10 mouse cellular contexts compared by ENCODE assay signal in the genomic region with DNA sequence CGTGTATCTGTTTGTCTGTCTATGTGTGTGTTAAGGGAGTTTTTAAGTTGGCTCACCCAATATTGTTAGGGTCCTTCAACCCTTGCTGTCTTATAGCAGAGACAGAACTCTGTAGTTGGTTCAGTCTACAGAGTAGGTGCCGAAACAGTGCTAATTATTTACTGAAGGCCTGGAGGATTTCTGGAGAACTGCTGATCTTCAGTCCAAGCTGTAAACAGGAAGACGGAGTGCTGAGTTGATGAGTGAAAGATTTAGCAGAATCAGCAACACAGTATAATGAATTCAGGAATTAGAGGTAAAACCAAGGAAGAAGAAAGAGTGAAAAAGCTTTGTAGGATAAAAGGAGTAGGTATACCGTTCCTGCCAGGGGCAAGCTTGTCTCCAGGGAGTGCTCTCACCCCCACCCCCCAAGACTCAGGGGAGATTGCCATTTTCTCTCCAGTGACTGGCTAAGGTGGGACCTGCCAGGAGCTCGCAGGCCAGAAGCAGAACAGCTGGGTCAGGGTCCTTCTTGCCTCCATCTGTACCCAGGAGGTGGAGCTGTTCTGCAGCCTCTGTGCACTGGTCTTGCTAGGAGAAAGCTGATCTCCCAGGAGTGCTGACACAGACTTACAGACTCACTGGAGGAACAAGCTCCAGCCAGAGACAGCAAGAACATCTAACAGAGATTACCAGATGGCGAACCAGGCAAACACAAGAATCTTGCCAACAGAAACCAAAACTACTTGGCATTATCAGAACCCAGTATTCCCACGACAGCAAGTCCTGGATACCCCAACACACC. TPM values are rescaled to one million over a fixed set of nuclear protein-coding genes. Genes with fewer than 3 reads are reported as not detected.
DNase-seq lines count a peak whose midpoint lies in the region; ATAC-seq and TF ChIP-seq lines count a peak whose summit lies in the region.
"Had no signal": no experiment of that assay in that cellular context is flagged by ENCODE, and none has a peak within 500 bp of the region (broad histone marks: within the 10 kb centered on the region; RNA-seq: fewer than 3 reads in every experiment).

No protein-coding gene starts in this region.

- no peaks in the 10 kb centered on the region for H3K36me3 ChIP-seq in forebrain, embryonic 14.5 days (ENCODE audit: control insufficient read depth, insufficient read depth, low read length)
- no peaks in the 10 kb centered on the region for H3K36me3 ChIP-seq in forebrain, embryonic 12.5 days (replicated peaks)
- no peaks in the 10 kb centered on the region for H3K36me3 ChIP-seq in liver, embryonic 14.5 days (replicated peaks; ENCODE audit: control insufficient read depth, insufficient read depth, low read depth)
- no peaks in the 10 kb centered on the region for H3K36me3 ChIP-seq in forebrain, embryonic 13.5 days (ENCODE audit: poor library complexity, severe bottlenecking)
- H3K36me3 ChIP-seq: embryonic facial prominence, embryonic 13.5 days had no signal

- no peak overlapping the region for H3K4me3 ChIP-seq in forebrain, embryonic 14.5 days (ENCODE audit: low read depth, low read length)
- no peak overlapping the region for H3K4me3 ChIP-seq in forebrain, embryonic 12.5 days (replicated peaks)
- no peak overlapping the region for H3K4me3 ChIP-seq in liver, embryonic 14.5 days (ENCODE audit: insufficient read depth in 1 of 2, low read depth in 2 of 2, low read length in 2 of 2)
- no peak overlapping the region for H3K4me3 ChIP-seq in forebrain, embryonic 13.5 days
- H3K4me3 ChIP-seq: embryonic facial prominence, embryonic 13.5 days had no signal

- H3K27ac ChIP-seq in forebrain, embryonic 14.5 days (ENCODE audit: low read depth, low read length) = no peak overlapping the region
- H3K27ac ChIP-seq in forebrain, embryonic 12.5 days = no peak overlapping the region
- H3K27ac ChIP-seq in liver, embryonic 14.5 days = no peak overlapping the region
- H3K27ac ChIP-seq in forebrain, embryonic 13.5 days = no peak overlapping the region
- H3K27ac ChIP-seq: embryonic facial prominence, embryonic 13.5 days had no signal

- H3K4me1 ChIP-seq in forebrain, embryonic 14.5 days (ENCODE audit: control insufficient read depth, insufficient read depth, low read length) = no peaks in the 10 kb centered on the region
- H3K4me1 ChIP-seq in forebrain, embryonic 12.5 days = no peaks in the 10 kb centered on the region
- no peaks in the 10 kb centered on the region for H3K4me1 ChIP-seq in liver, embryonic 14.5 days (replicated peaks; ENCODE audit: control insufficient read depth in 2 of 2, insufficient read depth in 2 of 2, low read length in 1 of 2)
- no peaks in the 10 kb centered on the region for H3K4me1 ChIP-seq in forebrain, embryonic 13.5 days
- H3K4me1 ChIP-seq: embryonic facial prominence, embryonic 13.5 days had no signal

- 65% methylated on average over 7 of the region's 7 CpGs for WGBS in forebrain, embryonic 14.5 days
- WGBS in forebrain, embryonic 12.5 days = 67% methylated on average over 7 of the region's 7 CpGs
- 41% methylated on average over 7 of the region's 7 CpGs for WGBS in liver, embryonic 14.5 days (ENCODE audit: insufficient replicate concordance)
- WGBS in forebrain, embryonic 13.5 days = 68% methylated on average over 7 of the region's 7 CpGs

- H3K9me3 ChIP-seq in forebrain, embryonic 14.5 days (replicated peaks; ENCODE audit: control insufficient read depth, low read length) = no peaks in the 10 kb centered on the region
- no peaks in the 10 kb centered on the region for H3K9me3 ChIP-seq in forebrain, embryonic 12.5 days
- H3K9me3 ChIP-seq in liver, embryonic 14.5 days (ENCODE audit: control insufficient read depth, low read length) = no peaks in the 10 kb centered on the region
- H3K9me3 ChIP-seq in forebrain, embryonic 13.5 days (replicated peaks) = no peaks in the 10 kb centered on the region
- H3K9me3 ChIP-seq: embryonic facial prominence, embryonic 13.5 days had no signal

- H3K27me3 ChIP-seq in forebrain, embryonic 14.5 days (replicated peaks; ENCODE audit: control insufficient read depth, insufficient read depth, low read length) = no peaks in the 10 kb centered on the region
- H3K27me3 ChIP-seq in forebrain, embryonic 12.5 days = no peaks in the 10 kb centered on the region
- H3K27me3 ChIP-seq in liver, embryonic 14.5 days (ENCODE audit: control insufficient read depth, insufficient read depth, low read length) = no peaks in the 10 kb centered on the region
- no peaks in the 10 kb centered on the region for H3K27me3 ChIP-seq in forebrain, embryonic 13.5 days
- H3K27me3 ChIP-seq: embryonic facial prominence, embryonic 13.5 days had no signal

- no peak overlapping the region for H3K9ac ChIP-seq in forebrain, embryonic 14.5 days (ENCODE audit: low read length)
- no peak overlapping the region for H3K9ac ChIP-seq in forebrain, embryonic 12.5 days
- H3K9ac ChIP-seq in liver, embryonic 14.5 days (replicated peaks) = no peak overlapping the region
- H3K9ac ChIP-seq in forebrain, embryonic 13.5 days = no peak overlapping the region
- H3K9ac ChIP-seq: embryonic facial prominence, embryonic 13.5 days had no signal

- peak; percentile 37 for TF ChIP-seq CTCF in liver, embryonic 14.5 days (IDR thresholded peaks at IDR 0.05; ENCODE audit: low read depth)

- peak; percentile 0 for DNase-seq in forebrain, embryonic 14.5 days (ENCODE audit: low spot score)
- peak; percentile 7 for DNase-seq in ovary, postnatal 36 days (ENCODE audit: low spot score)
- no peak for DNase-seq in ovary, adult 18-20 months (ENCODE audit: low spot score)
- peak; percentile 16 for DNase-seq in kidney, adult 18-20 months
- DNase-seq in liver, embryonic 14.5 days (ENCODE audit: low read depth in 3 of 3, low spot score in 3 of 3) = no peak

- no peak for TF ChIP-seq EP300 in liver, embryonic 14.5 days (IDR thresholded peaks at IDR 0.05; ENCODE audit: low read depth)

- H3K4me2 ChIP-seq in forebrain, embryonic 14.5 days (ENCODE audit: low read length) = no peak overlapping the region
- H3K4me2 ChIP-seq in forebrain, embryonic 12.5 days = no peak overlapping the region
- H3K4me2 ChIP-seq in liver, embryonic 14.5 days (ENCODE audit: low read depth) = no peak overlapping the region
- no peak overlapping the region for H3K4me2 ChIP-seq in forebrain, embryonic 13.5 days
- H3K4me2 ChIP-seq: embryonic facial prominence, embryonic 13.5 days had no signal

- no peak for ATAC-seq in forebrain, embryonic 14.5 days
- no peak for ATAC-seq in forebrain, embryonic 12.5 days (ENCODE audit: low FRiP score)
- ATAC-seq in liver, embryonic 14.5 days (ENCODE audit: insufficient read depth) = no peak
- no peak for ATAC-seq in forebrain, embryonic 13.5 days
- no peak for ATAC-seq in monocyte, adult 5-6 weeks (replicated peaks; ENCODE audit: insufficient number of reproducible peaks, low FRiP score, low TSS enrichment, poor library complexity, severe bottlenecking)

RNA-seq across cellular contexts. Expression of gene Ms4a7, which starts 13.9 kb away (rescaled TPM):
- polyA plus RNA-seq in forebrain, embryonic 14.5 days (2014; fragmentation: Nextera tagmentation; extraction: Ambion mirVana) = 2.4 and 3.1 TPM in 2 replicates
- 1.5 and 1.9 TPM in 2 replicates for polyA plus RNA-seq in forebrain, embryonic 12.5 days (2016; fragmentation: Nextera tagmentation; extraction: Ambion mirVana)
- 0.48 and 0.61 TPM in 2 replicates for polyA plus RNA-seq in liver, embryonic 14.5 days (2012; rRNA removed)
- polyA plus RNA-seq in liver, embryonic 14.5 days (2014; fragmentation: Nextera tagmentation; extraction: Ambion mirVana) = 0.75 and 1.4 TPM in 2 replicates
- polyA plus RNA-seq in forebrain, embryonic 13.5 days (2015; fragmentation: Nextera tagmentation; extraction: Ambion mirVana) = 0.84 and 1.3 TPM in 2 replicates
- 2.2 to 2.4 TPM (median 2.4 TPM) in 3 replicates for total RNA-seq in monocyte, adult 5-6 weeks (2017)
- polyA plus RNA-seq: C2C12 had no signal

RNA-seq across cellular contexts. Expression of gene Ms4a4a, which starts 25.4 kb away (rescaled TPM):
- polyA plus RNA-seq in forebrain, embryonic 14.5 days (2014; fragmentation: Nextera tagmentation; extraction: Ambion mirVana) = 0.46 and 0.57 TPM in 2 replicates
- polyA plus RNA-seq in forebrain, embryonic 12.5 days (2016; fragmentation: Nextera tagmentation; extraction: Ambion mirVana) = 1.4 and 2.4 TPM in 2 replicates
- 0.19 and 0.25 TPM in 2 replicates for polyA plus RNA-seq in liver, embryonic 14.5 days (2012; rRNA removed)
- polyA plus RNA-seq in liver, embryonic 14.5 days (2014; fragmentation: Nextera tagmentation; extraction: Ambion mirVana) = 0.32 TPM in 1 of 2 replicates, not detected in the other
- polyA plus RNA-seq in forebrain, embryonic 13.5 days (2015; fragmentation: Nextera tagmentation; extraction: Ambion mirVana) = 0.54 and 0.65 TPM in 2 replicates
- 8.1 to 35.7 TPM (median 9.7 TPM) in 3 replicates for total RNA-seq in monocyte, adult 5-6 weeks (2017)
- polyA plus RNA-seq: C2C12 had no signal

RNA-seq across cellular contexts. Expression of gene Ms4a14, which starts 35.6 kb away (rescaled TPM):
- polyA plus RNA-seq in forebrain, embryonic 14.5 days (2014; fragmentation: Nextera tagmentation; extraction: Ambion mirVana) = not detected in 2 replicates
- polyA plus RNA-seq in forebrain, embryonic 12.5 days (2016; fragmentation: Nextera tagmentation; extraction: Ambion mirVana) = not detected in 2 replicates
- 0.02 TPM in 2 replicates for polyA plus RNA-seq in liver, embryonic 14.5 days (2012; rRNA removed)
- not detected in 2 replicates for polyA plus RNA-seq in liver, embryonic 14.5 days (2014; fragmentation: Nextera tagmentation; extraction: Ambion mirVana)
- polyA plus RNA-seq in forebrain, embryonic 13.5 days (2015; fragmentation: Nextera tagmentation; extraction: Ambion mirVana) = not detected in 2 replicates
- total RNA-seq in monocyte, adult 5-6 weeks (2017) = 0.29 to 0.64 TPM in 2 of 3 replicates, not detected in the other
- polyA plus RNA-seq: C2C12; embryonic facial prominence, embryonic 13.5 days had no signal

RNA-seq across cellular contexts. Expression of gene Ms4a4c, which starts 54.7 kb away (rescaled TPM):
- polyA plus RNA-seq in forebrain, embryonic 14.5 days (2014; fragmentation: Nextera tagmentation; extraction: Ambion mirVana) = not detected in 2 replicates
- not detected in 2 replicates for polyA plus RNA-seq in forebrain, embryonic 12.5 days (2016; fragmentation: Nextera tagmentation; extraction: Ambion mirVana)
- 0.32 and 0.36 TPM in 2 replicates for polyA plus RNA-seq in liver, embryonic 14.5 days (2012; rRNA removed)
- 0.85 and 1.5 TPM in 2 replicates for polyA plus RNA-seq in liver, embryonic 14.5 days (2014; fragmentation: Nextera tagmentation; extraction: Ambion mirVana)
- polyA plus RNA-seq in forebrain, embryonic 13.5 days (2015; fragmentation: Nextera tagmentation; extraction: Ambion mirVana) = not detected in 2 replicates
- 52.0 to 109 TPM (median 89.6 TPM) in 3 replicates for total RNA-seq in monocyte, adult 5-6 weeks (2017)
- polyA plus RNA-seq: C2C12 had no signal

Comparison
In these comparisons a context has a peak if more than half of its experiments do, and no peak if none do; other contexts are left out.
1. DNase-seq: peak in forebrain, embryonic 14.5 days (single experiment), ovary, postnatal 36 days (single experiment) and kidney, adult 18-20 months (single experiment); none in ovary, adult 18-20 months (single experiment) and liver, embryonic 14.5 days (0 of 3).